Mouse (Mus musculus) heart, embryonic 14.5 days (tissue): ENCODE results near the gene As3mt. TPM values are rescaled to one million over a fixed set of nuclear protein-coding genes. Genes with fewer than 3 reads are reported as not detected.
A peak's percentile ranks its signal among the peaks of the same experiment; 100 is the strongest.
"Not testable (repeated sequence)": the region's sequence is repeated elsewhere in the genome, so short reads cannot be mapped to it uniquely, and the experiment has no call there.

Experiments
- ATAC-seq: fragments of 200-750 bp; cut with Nextera tagmentation; 2 replicates; pipeline ENCODE4 v1.8.0; 2017; ENCODE audit warnings: low read depth, moderate TSS enrichment; ENCODE audit not compliant: insufficient number of reproducible peaks, insufficient read depth, low FRiP score
- H3K27ac ChIP-seq, 2 experiments: fragments of 200-500 bp in 1 of 2; fragments of 300-500 bp in 1 of 2; sonication (generic) in 1 of 2; replicated peaks in 1 of 2; 2 replicates each; pipeline ENCODE4 v1.5.1; 2012 to 2014; ENCODE audit warnings: low read depth in 2 of 2, low read length in 2 of 2, control low read depth in 1 of 2, mild to moderate bottlenecking in 1 of 2, mixed read lengths in 1 of 2; ENCODE audit not compliant: control insufficient read depth in 1 of 2, insufficient read depth in 1 of 2
- H3K27me3 ChIP-seq: fragments of 300-500 bp; sonication (generic); 2 replicates; pipeline ENCODE4 v1.6.1; 2014; ENCODE audit warnings: mild to moderate bottlenecking, low read length, control low read depth; ENCODE audit not compliant: control insufficient read depth, insufficient read depth
- H3K36me3 ChIP-seq: fragments of 300-500 bp; sonication (generic); 2 replicates; pipeline ENCODE4 v1.6.1; 2014; ENCODE audit warnings: mild to moderate bottlenecking, control low read depth, low read length, mixed read lengths; ENCODE audit not compliant: control insufficient read depth, insufficient read depth
- H3K4me1 ChIP-seq, 2 experiments: fragments of 200-500 bp in 1 of 2; fragments of 300-500 bp in 1 of 2; sonication (generic) in 1 of 2; 2 replicates each; pipeline ENCODE4 v1.6.1; 2012 to 2014; ENCODE audit warnings: low read length in 2 of 2, control low read depth in 1 of 2, mixed read lengths in 1 of 2; ENCODE audit not compliant: control insufficient read depth in 2 of 2, insufficient read depth in 2 of 2
- H3K4me2 ChIP-seq: fragments of 300-500 bp; sonication (generic); 2 replicates; pipeline ENCODE4 v1.6.1; 2014; ENCODE audit warnings: mild to moderate bottlenecking, low read length
- H3K4me3 ChIP-seq, 2 experiments: fragments of 200-500 bp in 1 of 2; fragments of 300-500 bp in 1 of 2; sonication (generic) in 1 of 2; 2 replicates each; pipeline ENCODE4 v1.5.1; 2012 to 2014; ENCODE audit warnings: low read length in 2 of 2, mild to moderate bottlenecking in 2 of 2, control low read depth in 1 of 2, low read depth in 1 of 2, moderate library complexity in 1 of 2; ENCODE audit not compliant: control insufficient read depth in 1 of 2, insufficient read depth in 1 of 2
- H3K9ac ChIP-seq: fragments of 300-500 bp; sonication (generic); 2 replicates; pipeline ENCODE4 v1.6.1; 2014; ENCODE audit warnings: mild to moderate bottlenecking, low read length
- H3K9me3 ChIP-seq: fragments of 300-500 bp; sonication (generic); 2 replicates; pipeline ENCODE4 v1.6.1; 2016; ENCODE audit warnings: low read length, control low read depth; ENCODE audit not compliant: control insufficient read depth
- WGBS: fragments of 180-500 bp; shearing (Covaris S2); extraction: QIAGEN DNeasy Blood & Tissue Kit; methylation state at CpG from one replicate; pipeline ENCODE4 v1.1.7; 2014; 5-methylcytosine and 5-hydroxymethylcytosine counted together
- polyA plus RNA-seq: library from polyadenylated mRNA; unstranded; fragments of >200 nt; fragmentation: Nextera tagmentation; extraction: Ambion mirVana; gene quantifications from 2 replicates; pipeline ENCODE4 v1.2.1, GENCODE M21; 2014

The As3mt gene
- polyA plus RNA-seq, 1 experiment from 2014 or later = 49.8 TPM

GRCm38 (mm10) chr19:46732673-46733072 lies 25.4 kb downstream of the As3mt start:
- H3K9ac ChIP-seq, ATAC-seq, H3K9me3 ChIP-seq, H3K4me3 ChIP-seq, H3K27me3 ChIP-seq, H3K4me2 ChIP-seq, H3K27ac ChIP-seq: not testable (repeated sequence)
- 94% methylated on average over 5 of the region's 5 CpGs for WGBS
- Histone ChIP-seq H3K4me1 (peaks cover 20 to 27% of the 10 kb centered on the region in 2 experiments), H3K36me3 (peaks cover 31% of the 10 kb centered on the region)

DNA sequence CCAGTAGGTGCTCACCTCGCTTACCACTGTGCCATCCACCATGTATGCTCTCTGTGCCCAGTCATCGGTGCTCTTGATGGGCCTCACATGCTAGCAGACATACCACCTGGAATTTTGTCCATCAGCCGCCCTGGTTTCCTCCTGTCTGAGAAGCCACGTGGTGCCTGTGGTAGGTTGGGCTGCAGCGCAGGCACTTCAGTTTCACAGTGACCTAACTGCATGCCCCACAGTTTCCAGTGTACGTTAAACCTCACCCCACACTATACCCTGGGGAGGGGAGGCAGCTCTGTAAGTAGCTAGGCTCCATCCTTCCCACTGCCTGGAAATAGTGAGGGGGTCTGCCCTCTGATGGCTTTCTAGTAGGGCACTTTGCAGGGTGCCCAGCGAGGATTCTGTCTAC lies 26.4 kb downstream of the As3mt start:
- ATAC-seq = no peak
- Histone ChIP-seq H3K9me3 (no peaks in the 10 kb centered on the region), H3K4me3 (no peak overlapping the region), H3K36me3 (peaks cover 31% of the 10 kb centered on the region), H3K9ac (peak overlapping the region; percentile 21; the same call in 1 of the 2 replicates), H3K4me1 (peaks cover 15 to 18% of the 10 kb centered on the region in 2 experiments), H3K4me2 (no peak overlapping the region), H3K27me3 (no peaks in the 10 kb centered on the region), H3K27ac (no peak overlapping the region)
- WGBS = 64% methylated on average over 7 of the region's 7 CpGs

GRCm38 (mm10) chr19:46735241-46735640 lies 28.0 kb downstream of the As3mt start:
- Histone ChIP-seq H3K9me3 (no peaks in the 10 kb centered on the region), H3K9ac (no peak overlapping the region), H3K4me2 (no peak overlapping the region), H3K4me1 (peaks cover 15 to 17% of the 10 kb centered on the region in 2 experiments), H3K27ac (no peak overlapping the region), H3K4me3 (no peak overlapping the region), H3K36me3 (peaks cover 23% of the 10 kb centered on the region), H3K27me3 (no peaks in the 10 kb centered on the region)
- WGBS = 5% methylated on average over 5 of the region's 5 CpGs
- ATAC-seq = peak; percentile 60

DNA sequence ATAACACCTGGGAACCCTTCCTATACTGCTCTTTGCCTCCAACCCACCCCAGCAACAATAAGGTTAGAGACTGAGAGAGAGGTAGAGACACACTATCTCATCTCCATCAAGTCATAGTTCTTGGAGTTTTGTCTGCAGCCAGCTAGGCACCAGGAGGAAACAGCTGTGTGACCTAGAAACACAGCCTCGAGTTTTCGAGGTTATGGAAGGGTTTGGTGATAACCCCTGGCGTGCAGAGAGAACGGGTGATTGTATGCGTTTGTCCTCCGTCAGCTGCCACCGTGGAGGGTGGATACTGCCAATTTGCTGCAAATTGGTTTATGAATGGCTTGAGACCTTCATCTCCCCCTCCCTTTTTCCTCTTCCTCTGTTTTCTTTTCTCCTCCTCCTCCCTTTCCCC lies 29.8 kb downstream of the As3mt start:
- no peaks in the 10 kb centered on the region for H3K27me3 ChIP-seq
- H3K36me3 ChIP-seq = peaks cover 23% of the 10 kb centered on the region
- no peak overlapping the region for H3K27ac ChIP-seq
- H3K9me3 ChIP-seq = no peaks in the 10 kb centered on the region
- H3K4me3 ChIP-seq = no peak overlapping the region
- ATAC-seq = no peak
- no peak overlapping the region for H3K4me2 ChIP-seq
- peaks cover 15 to 17% of the 10 kb centered on the region in 2 experiments for H3K4me1 ChIP-seq
- H3K9ac ChIP-seq = no peak overlapping the region
- WGBS = 59% methylated on average over 7 of the region's 7 CpGs

- WGBS = 52% methylated on average over 7 of the region's 7 CpGs
- no peaks in the 10 kb centered on the region for H3K9me3 ChIP-seq
- H3K27me3 ChIP-seq = no peaks in the 10 kb centered on the region
- H3K4me1 ChIP-seq = peaks cover 1% of the 10 kb centered on the region in 2 experiments; a peak in 3 of 4 replicates
- no peak overlapping the region for H3K9ac ChIP-seq
- H3K4me2 ChIP-seq = no peak overlapping the region
- ATAC-seq = no peak
- no peak overlapping the region for H3K4me3 ChIP-seq
- peaks cover 9% of the 10 kb centered on the region; the same call in 1 of the 2 replicates for H3K36me3 ChIP-seq
- H3K27ac ChIP-seq = no peak overlapping the region
Measured at GRCm38 (mm10) chr19:46740341-46741008, 33.2 kb downstream of the As3mt start.

- H3K4me2 ChIP-seq = no peak overlapping the region
- peaks cover 9% of the 10 kb centered on the region; the same call in 1 of the 2 replicates for H3K36me3 ChIP-seq
- H3K4me3 ChIP-seq = no peak overlapping the region
- no peak for ATAC-seq
- H3K27ac ChIP-seq = no peak overlapping the region
- no peak overlapping the region for H3K9ac ChIP-seq
- no peaks in the 10 kb centered on the region for H3K9me3 ChIP-seq
- 32% methylated on average over 6 of the region's 6 CpGs for whole genome bisulfite sequencing
- no peaks in the 10 kb centered on the region for H3K4me1 ChIP-seq
- no peaks in the 10 kb centered on the region for H3K27me3 ChIP-seq
Measured at GRCm38 (mm10) chr19:46741574-46741973, 34.3 kb downstream of the As3mt start.

DNA sequence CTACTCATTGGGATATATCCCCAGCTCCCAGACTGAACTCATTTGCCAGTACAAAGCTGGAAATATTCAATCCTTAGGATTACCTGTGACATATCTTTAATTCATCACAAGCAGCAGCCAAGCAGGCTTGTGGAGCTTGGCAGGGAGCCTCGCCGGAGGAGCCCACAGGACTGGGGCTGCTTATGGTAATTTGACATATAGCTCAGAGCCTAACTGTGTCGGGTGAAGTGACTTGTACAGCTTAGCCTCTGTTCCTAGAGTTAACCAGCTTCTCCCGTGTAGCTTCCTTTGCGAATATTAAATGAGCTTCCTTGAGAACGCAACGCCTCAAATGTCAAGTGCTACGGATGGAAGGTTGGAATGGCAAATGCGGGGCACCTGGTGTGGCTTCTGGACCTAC lies 37.4 kb downstream of the As3mt start:
- H3K4me3 ChIP-seq = no peak overlapping the region
- H3K27me3 ChIP-seq = no peaks in the 10 kb centered on the region
- no peak for ATAC-seq
- H3K9ac ChIP-seq = no peak overlapping the region
- H3K9me3 ChIP-seq = no peaks in the 10 kb centered on the region
- no peaks in the 10 kb centered on the region; the same call in 1 of the 2 replicates for H3K36me3 ChIP-seq
- no peak overlapping the region for H3K4me2 ChIP-seq
- no peak overlapping the region for H3K27ac ChIP-seq
- 75% methylated on average over 9 of the region's 9 CpGs for WGBS
- H3K4me1 ChIP-seq = no peaks in the 10 kb centered on the region

DNA sequence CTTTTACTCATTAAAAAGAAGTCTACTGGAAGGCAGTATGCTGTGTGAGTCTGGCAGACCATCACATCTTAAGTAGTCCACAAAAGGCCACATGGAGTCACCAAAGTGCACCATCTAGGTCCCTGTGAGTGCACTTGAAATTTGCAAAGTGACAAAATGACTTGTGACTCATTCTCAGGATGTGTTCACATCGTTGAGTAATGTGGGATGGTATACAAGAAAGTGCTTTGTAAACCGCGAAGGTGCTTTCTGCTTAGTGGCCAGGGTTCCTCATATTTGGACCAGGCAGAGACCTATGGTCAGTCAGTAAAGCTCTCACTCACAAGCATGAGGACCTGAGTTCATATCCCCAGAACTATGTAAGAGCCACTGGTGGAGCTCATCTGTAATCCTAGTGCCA lies 40.5 kb downstream of the As3mt start:
- H3K4me2 ChIP-seq = no peak overlapping the region
- no peaks in the 10 kb centered on the region for H3K27me3 ChIP-seq
- H3K36me3 ChIP-seq = no peaks in the 10 kb centered on the region
- 85% methylated on average over 3 of the region's 3 CpGs for WGBS
- H3K27ac ChIP-seq = no peak overlapping the region
- no peak overlapping the region for H3K9ac ChIP-seq
- H3K4me1 ChIP-seq = no peaks in the 10 kb centered on the region
- H3K4me3 ChIP-seq = no peak overlapping the region
- ATAC-seq = no peak
- no peaks in the 10 kb centered on the region for H3K9me3 ChIP-seq
